Mouse (Mus musculus): Measurements from ENCODE around the gene Otop2. TPM values are rescaled to one million over a fixed set of nuclear protein-coding genes. Genes with fewer than 3 reads are reported as not detected.

Otop2 gene
- total RNA-seq, 4 experiments from 2014 or later, result not detected

- no peak for DNase-seq (ENCODE audit: low spot score)
Measured at GRCm38 (mm10) chr11:115345515-115345914, 38.6 kb downstream of the Otop2 start.

DNA sequence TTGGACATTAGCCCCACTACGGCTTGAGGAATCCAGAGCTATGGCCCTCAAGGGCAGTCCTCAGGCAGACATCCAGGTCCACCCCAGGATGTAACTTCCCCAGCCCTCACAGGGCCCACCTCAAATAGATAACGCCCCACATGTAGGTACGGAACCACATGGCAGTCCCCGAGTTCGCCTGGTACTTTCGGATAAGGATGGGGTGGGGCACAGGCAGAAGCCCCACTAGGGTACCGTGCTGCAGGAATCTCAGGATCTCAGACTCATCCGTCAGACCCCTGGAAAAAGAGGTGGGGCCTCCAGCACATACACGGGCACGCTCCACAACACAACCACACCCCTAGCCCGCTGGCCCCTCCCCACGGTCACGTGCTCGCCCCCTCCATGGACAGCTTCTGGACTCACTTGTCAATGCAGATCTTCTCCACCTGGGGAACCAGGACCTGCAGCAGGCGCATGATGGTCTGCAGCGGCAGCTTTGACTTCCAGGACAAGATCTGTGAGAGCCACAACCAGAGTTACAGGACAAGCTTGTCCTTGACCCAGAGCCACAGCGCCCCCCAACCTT is 41.8 kb downstream of the Otop2 start:
- no peak for DNase-seq (ENCODE audit: low spot score)

GRCm38 (mm10) chr11:115349976-115350375 is 43.0 kb downstream of the Otop2 start:
- no peak for DNase-seq (ENCODE audit: low spot score)

- DNase-seq (ENCODE audit: low spot score), result no peak
Measured at GRCm38 (mm10) chr11:115353375-115353774, 46.4 kb downstream of the Otop2 start.

DNA sequence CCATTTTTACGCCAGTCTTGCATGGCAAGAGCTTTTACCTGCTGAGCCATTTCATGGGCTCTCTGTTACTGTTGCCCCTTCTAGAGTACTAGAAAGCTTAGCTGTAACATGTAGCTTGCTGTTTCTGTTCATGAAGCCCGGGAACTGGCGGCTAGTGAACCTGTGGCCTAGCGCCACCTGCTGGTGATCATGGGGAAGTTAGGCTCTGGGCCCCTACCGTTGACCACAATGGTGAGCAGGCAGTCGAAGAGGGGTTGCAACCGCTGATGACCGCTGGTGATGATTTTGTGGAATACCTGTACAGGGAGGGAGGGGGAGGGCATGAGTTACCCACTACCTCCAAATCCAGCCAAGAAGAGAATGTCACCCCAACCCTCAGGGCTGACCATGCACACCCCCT is 47.2 kb downstream of the Otop2 start:
- peak; percentile 41 for DNase-seq (ENCODE audit: low spot score)

DNA sequence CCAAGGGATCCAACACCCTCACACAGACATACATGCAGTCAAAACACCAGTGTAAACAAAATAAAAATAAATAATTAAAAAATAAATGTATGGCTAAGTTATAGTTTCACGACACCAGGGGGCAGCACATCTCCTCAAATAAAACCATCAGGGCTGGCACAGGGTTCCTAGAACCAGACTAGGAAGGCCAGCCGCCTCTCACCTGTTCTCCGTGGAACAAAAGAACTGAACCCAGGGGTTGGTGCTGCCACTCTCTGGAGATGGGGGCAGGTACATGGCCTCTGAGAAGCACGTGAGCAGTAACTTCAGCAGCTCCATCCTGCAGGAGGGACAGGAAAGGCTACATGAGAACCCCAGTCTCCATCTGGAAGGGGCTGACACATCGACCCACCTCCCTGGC is 51.5 kb downstream of the Otop2 start:
- DNase-seq (ENCODE audit: low spot score), result peak; percentile 79

DNA sequence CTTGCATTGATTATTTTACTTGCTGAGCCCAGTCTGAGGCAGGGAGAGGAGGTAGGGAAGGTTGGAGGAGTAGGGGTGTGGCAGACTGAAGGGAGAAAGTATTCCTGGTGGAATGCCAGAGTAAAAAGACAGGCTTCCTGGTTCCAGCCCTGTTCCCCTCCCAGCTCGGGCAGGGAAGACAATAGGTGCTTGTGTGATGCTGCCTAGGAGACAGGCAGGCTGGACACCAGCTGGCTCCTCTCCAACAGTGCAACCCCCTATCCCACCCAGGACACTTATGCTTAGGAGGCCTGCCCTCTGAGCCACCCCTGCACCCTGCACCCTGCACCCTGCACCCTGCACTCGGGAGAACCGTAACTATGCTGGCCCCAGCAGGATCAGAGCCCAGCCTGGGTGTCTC is 52.3 kb downstream of the Otop2 start:
- DNase-seq (ENCODE audit: low spot score), result no peak

DNA sequence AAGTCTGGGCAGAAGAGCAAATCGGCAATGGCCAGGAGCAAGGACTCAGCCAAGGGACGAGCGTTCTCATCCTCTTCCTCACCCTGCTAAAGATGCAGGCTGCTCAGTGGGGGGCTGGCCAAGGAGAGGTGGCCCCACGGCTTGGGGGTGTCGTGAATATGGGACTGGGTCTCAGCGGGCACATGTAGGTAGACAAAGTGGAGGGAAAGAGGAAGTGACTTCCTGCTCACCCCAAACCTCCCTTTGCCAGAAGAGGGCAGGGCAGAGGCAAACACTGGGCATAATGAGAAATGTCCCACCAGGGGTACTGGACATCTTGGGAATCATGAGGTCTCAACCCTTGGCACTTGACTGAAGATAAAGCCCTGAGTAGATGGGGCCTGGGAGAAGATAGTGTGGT is 52.8 kb downstream of the Otop2 start:
- no peak for DNase-seq (ENCODE audit: low spot score)

- no peak for DNase-seq (ENCODE audit: low spot score)
Measured at GRCm38 (mm10) chr11:115364136-115364535, 57.2 kb downstream of the Otop2 start.

DNA sequence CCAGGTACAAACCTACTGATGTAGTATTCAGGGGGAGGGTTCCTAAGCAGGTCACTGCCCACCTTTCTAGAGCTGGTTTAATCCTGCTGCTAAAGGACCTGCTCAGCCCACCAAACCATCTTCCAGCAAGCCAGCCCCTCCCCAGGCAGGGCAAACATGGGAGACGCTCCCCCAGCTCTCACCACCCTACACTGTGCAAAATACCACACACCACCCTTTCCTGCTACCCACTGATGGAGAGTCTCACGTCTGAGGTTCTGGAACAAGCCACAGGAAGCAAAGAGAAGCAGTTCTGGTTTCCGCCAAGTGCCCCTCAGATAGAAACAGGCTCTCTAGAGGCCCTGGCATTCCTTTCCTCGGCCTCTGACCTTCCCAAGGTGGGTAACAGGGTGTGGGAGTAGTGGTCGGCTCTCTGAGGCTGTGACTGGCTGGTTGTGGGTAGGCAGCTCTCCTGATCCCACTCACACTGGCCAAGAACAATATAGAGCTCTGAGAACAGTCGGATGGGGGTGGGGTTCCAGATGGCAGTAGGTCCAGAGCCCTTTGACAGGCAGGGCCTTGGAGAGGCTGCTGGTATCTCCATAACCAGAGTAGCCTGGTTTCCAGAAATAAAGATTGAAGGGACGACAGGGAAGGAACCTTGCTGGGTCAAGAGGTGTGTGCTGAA is 59.2 kb downstream of the Otop2 start:
- no peak for DNase-seq (ENCODE audit: low spot score)

- no peak for DNase-seq (ENCODE audit: low spot score)
Measured at GRCm38 (mm10) chr11:115366706-115367394, 59.9 kb downstream of the Otop2 start.

DNA sequence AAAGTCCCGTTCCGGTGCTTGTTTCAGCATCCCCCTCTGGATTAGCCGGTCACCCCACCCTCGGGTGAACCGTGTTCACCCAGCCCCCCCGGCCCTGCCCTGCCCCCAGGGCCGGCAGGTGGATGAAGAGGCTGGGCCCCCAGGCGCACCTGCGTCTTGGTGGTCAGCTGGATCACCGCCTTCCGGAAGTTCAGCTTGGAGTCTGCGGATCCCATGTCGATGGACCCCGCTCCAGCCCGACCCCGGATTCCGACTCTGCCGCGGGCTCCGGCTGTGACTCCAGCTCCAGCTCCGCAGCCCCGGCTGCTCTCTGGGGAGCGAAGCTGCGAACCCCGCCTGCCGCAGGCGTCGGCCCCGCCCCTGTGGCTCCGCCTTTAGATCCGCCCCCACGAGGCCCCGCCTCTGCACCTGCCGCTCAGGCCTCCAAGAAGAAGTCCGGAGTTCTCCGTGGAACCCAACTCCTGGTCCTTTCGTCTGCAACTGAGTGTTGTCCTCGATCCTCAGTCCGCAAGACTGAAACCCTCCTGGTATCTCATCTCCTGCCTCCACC is 60.5 kb downstream of the Otop2 start, which contains the start of gene Hid1:
Gene Hid1 (minus strand): TSS at position 362 of the 550 bp plus-strand sequence.
- peak; percentile 73 for DNase-seq (ENCODE audit: low spot score)

DNA sequence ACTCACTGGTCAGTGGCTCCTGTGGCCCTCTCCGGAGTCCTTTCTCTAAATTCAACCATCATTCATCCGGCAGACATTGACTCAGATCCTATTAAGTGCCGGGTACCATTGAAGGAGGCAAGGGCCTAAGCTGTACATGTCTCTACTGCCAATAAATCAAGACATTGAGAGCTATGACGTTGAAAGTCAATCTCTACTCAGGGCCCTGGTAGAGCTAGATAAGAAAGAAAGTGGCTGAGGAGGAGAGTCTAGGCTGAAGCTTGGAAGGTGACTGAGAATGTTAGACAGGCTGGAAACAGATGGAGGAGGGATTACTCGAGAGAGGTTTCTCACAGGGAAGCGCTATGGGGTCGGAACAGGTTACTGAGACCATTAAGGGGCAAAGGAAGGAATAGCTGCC is 63.4 kb downstream of the Otop2 start:
- no peak for DNase-seq (ENCODE audit: low spot score)

DNA sequence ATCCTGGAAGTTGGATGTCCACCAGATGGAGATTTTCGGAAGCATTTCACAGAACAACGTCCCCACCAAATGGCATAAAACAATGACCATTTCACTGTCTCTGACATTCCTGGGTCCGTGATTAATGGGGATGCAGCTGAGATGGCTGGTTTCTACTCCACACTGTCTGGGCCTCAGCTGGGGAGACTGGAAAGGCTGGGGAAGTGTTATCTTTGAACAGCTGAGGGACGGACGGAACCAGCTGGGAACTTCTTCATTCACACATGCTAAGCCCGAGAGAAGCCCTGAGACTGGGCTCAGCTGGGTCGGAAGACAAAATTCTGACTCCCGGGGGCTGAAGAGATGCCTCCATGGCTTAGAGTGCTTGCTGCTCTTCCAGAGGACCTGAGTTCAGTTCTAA is 64.4 kb downstream of the Otop2 start:
- no peak for DNase-seq (ENCODE audit: low spot score)

- DNase-seq (ENCODE audit: low spot score), result no peak
Measured at GRCm38 (mm10) chr11:115372015-115372414, 65.1 kb downstream of the Otop2 start.

DNA sequence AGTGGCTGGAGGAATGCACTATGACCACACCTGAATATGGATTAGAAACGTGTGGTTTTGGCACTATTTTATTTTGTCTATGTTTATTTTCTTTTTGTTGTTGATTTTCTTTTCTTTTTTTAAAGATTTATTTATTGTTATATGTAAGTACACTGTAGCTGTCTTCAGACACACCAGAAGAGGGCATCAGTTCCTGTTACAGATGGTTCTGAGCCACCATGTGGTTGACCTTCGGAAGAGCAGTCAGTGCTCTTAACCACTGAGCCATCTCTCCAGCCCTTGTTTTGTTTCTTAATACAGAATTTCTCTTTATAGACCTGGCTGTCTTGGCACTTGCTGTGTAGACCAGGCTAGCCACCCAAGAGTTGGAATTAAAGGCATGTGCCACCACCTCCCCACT is 65.8 kb downstream of the Otop2 start:
- DNase-seq (ENCODE audit: low spot score), result no peak

GRCm38 (mm10) chr11:115373805-115374694 is 67.1 kb downstream of the Otop2 start:
- DNase-seq (ENCODE audit: low spot score), result peak; percentile 61

DNA sequence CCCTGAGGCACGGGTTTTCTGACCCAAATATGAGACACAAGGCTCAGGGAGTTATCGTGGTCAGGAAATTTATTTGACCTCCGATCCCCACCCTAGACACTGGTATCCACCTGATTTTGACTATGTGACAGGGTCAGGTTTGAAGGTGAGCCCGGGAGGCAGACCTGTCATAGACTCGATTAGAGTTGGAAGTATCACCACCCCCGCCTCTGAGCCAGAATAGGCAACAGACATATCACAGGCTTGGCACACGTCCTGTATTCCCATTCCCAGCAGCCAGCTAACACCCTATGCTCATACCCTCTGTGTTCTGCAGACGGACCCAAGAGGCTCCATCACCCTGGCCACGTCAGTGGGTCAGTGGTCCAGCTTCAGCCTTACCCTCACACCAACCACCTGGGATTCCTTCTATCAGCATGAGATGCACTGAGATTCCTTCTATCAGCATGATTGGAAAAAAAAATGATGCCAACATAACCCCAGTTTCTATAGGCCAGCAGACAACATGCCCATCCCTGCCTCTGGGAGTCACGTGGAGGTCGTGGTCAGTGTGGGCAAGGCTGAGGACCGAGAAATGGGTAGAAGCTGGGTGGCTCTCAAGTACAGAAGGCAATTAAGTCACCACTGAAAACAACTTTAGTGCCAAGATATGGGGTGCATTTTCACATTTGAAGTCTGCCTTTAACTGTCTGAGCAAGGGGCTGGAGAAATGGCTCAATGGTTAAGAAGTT is 67.9 kb downstream of the Otop2 start:
- no peak for DNase-seq (ENCODE audit: low spot score)

GRCm38 (mm10) chr11:115376722-115377121 is 69.8 kb downstream of the Otop2 start:
- DNase-seq (ENCODE audit: low spot score), result no peak

- DNase-seq (ENCODE audit: low spot score), result no peak
Measured at GRCm38 (mm10) chr11:115377254-115377653, 70.3 kb downstream of the Otop2 start.

GRCm38 (mm10) chr11:115377854-115378253 is 70.9 kb downstream of the Otop2 start:
- DNase-seq (ENCODE audit: low spot score), result no peak

Measured in heart, adult 8-10 months (tissue).